Mouse (Mus musculus) retina, embryonic 14.5 days (tissue): ENCODE results near the gene Rock2.
A peak's percentile ranks its signal among the peaks of the same experiment; 100 is the strongest.

Experiments
- DNase-seq: peaks from one replicate; pipeline ENCODE4 v3.0.0-alpha.2; 2015; ENCODE audit warnings: low spot score

Gene Rock2

DNA sequence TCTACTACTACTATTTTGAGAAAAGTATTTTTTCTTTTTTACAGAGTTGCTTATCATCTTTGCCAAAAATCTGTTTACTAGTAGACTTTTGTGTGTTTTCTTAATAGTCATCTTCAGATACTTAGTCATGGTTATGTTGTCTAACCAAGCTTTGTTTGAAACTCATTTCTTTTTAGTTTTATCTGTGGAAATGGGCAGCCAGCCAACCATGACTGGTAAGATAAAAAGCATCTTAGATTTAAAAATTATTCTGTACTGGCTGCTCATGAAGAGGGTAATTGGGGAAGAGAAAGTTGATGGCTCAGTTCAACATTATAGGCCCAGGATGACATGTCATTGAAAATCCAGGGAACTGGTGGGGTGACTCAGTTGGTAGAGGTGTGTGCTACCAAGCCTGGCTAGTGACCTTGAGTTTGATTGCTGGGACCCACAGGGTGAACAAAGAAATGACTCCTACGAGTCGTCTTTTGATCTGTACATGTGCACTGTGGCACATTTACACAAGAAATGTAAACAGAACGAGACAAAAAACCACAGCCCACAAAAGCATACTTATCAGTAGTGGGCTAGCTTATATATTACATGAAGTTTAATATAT lies 6.0 kb downstream of the Rock2 start:
- DNase-seq, result no peak

DNA sequence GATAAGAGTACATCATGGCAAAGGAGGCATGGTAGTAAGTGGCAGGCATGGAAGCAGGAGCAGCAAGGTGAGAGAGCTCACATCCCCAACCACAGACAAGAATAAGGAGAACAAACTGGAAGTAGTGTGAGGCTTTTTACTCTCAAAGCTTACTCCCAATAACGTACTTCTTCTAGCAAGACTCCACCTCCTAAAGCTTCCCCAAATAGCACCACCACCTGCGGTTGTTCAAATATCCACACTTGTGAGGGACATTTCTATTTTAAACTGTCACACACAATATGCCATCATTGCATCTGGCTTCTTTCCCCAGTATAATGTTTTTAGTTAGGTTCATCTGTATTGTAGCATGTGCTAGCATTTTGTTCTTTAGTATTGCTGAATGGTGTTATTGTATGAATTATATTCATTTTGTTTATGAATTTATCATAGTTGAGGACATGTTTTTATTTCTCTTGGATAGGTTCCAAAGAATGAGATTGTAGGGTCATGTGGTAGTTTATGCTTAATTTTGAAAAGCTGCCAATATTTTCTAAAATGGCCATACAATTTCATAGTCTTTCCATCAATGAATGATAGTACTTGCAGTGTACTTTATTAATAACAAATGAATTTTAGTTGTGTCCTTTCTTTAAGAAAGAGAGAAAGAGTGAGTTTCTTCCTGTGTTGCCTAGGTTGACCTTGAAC lies 9.4 kb downstream of the Rock2 start:
- DNase-seq, result no peak

DNA sequence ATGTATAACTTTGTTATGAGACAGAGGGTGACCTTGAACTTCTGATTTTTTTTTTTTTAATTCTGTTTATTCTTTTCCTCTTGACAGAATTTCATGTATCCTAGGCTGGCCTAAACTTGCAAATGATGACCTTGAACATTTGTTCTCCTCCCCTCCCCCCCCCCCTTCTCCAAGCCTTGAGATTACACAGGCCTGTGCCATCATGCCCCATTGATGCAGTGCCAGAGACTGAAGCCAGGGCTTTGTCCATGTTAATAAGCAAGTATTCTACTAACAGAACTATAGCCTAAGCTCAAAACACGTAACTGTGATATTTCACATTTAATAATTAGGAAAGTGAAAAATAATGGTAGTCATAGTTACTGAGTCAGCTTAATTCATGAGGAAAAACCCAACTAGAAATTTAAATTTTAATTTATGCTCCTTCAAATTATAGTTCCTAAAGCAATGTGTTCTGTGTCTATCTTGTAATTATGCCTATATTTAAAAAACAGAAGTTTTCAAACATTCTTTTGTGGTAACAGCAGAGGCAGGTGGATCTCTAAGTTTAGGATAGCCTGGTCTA lies 12.7 kb downstream of the Rock2 start:
- no peak for DNase-seq

DNA sequence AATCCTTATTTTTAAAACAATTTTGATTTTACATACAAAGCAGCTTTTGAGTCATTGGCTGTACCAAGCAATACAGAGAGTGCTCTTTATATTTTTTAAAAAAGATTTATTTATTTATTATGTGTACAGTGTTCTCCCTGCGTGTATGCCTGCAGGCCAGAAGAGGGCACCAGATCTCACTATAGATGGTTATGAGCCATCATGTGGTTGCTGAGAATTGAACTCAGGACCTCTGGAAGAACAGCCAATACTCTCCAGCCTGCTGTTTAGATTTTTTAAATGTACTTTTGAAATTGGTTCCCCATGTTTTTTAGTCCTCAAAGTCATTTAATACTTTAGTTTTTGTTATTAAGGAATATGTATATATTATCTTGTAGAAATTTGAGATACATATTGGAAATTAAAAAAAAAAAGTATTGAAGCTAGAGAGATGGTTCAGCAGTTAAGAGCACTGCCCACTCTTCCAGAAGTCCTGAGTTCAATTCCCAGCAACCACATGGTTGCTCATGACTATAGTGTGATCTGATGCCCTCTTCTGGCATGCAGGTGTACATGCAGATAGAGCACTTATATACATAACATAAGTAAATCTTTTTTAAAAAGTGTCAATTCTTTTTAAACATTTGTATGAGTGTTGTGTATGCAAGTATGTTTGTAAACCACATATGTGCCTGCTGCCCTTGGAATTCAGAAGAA lies 13.4 kb downstream of the Rock2 start:
- no peak for DNase-seq

DNA sequence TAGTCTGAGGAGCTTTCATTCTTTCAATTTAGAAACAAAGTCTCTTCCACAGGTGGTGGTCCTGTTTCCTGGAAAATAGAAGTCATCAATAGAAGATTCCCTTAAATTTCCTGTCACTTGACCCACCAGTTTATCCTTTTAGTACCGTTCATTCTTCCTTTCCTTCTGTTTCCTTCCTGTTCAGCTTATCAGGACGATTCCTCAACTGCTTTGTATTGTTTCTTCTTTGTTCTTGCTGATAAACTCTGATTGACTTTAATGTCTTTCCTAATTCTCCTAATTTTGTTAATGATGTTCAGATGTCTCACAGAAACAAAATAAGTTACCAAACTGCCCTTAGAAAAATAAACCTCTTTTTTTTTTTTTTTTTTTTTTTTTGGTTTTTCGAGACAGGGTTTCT lies 16.8 kb downstream of the Rock2 start:
- no peak for DNase-seq

DNA sequence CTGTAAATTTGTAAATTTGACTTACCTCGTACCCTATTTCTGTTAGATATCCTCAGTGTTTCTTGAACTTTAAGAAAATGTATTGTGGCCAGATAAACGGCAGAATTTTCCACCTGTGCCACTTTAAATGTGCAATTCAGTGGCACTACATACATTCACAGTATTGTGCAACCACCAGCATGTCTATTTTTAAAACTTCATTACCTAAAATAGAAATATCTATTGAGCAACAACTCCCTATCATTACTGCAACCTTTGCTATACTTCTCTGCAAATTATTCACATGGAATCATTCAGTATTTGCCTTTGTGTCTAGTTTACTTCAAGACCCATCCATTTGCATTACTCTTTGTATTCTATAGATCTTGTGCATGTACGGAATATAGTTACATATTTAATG lies 17.9 kb downstream of the Rock2 start:
- DNase-seq, result no peak

DNA sequence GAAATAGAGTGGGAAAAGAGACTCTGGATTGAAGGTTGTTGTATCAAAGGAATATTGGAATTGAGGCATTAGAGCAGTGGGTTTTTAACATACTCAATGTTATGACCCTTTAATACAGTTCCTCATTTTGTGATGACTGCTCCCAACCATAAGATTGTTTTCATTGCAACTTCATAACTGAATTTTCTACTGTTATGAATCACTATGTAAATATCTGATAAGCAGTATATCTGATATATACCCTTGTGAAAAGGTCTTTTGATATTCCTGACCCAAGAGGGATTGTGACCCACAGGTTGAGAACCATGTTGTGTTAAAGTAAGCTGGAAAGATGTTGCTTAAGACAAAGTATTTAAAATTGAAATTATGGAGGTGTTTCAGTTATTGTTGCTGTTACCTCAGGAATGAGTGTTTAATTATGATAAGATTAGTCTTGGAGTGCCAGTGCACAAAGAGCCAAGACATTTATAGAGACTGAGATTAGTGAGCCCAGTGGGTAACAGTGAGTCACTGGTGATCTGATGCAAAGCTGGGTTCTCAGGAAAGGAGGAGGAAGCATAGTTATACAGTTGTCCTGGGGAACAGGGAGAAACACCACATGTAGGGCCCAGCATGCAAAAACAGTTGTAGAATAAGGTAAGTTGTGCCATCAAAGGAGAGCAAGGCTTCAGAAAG lies 25.6 kb downstream of the Rock2 start:
- DNase-seq, result no peak

DNA sequence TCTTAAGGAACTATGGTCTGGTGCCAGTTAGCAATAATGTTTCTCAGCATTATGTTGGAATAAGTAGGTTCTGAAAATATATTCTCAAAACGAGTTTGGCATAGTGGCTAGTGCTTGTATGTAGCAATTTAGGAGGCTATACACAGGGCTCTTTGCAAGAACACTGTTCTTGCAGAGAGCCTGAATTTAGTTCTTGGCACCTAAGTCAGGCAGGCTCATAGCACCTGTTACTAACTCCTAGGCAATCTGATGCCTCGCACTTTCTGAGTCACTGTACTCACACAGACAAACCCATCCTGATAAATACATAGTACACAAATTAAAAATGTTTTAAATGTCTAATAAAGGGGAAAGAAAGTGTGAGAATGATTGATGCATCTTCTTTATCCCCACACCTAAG lies 33.2 kb downstream of the Rock2 start:
- no peak for DNase-seq

DNA sequence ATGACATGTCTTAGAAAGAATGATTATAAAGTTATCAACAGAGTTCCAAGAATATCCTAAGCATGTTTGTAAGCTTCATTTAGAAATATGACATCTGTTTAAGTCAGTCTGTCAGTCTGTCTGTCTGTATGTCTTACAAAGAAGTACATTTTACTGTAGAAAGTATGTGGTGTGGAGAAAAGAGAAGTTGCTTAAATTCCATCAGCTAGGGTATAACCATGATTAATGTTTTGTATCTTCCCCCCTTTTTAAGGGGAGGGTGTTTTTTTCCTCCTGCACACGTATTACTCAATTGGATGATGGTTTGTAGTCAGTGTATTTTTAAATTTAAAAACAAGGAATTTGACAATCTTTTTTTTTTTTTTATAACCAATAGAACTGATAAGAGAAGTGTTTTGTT lies 39.7 kb downstream of the Rock2 start:
- DNase-seq, result no peak

DNA sequence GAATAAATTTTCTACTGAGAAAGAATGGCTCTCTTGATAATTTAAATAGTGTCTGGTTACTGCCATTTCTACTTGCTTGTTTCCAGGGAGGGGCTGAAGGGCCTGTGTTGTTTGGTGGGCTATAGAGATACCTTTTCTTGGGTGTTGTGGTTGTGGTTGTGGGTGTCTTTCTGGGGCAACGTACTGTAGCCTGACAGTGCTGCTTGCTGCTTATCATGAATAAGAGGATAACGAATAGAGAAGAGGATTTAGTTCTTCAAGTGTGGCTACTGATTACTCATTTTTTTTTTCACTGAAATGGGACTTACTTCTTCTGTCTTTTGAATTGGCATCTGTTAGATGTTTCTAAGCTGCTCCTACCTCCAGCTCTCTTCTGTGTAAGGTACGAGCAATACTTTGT lies 47.3 kb downstream of the Rock2 start:
- no peak for DNase-seq

DNA sequence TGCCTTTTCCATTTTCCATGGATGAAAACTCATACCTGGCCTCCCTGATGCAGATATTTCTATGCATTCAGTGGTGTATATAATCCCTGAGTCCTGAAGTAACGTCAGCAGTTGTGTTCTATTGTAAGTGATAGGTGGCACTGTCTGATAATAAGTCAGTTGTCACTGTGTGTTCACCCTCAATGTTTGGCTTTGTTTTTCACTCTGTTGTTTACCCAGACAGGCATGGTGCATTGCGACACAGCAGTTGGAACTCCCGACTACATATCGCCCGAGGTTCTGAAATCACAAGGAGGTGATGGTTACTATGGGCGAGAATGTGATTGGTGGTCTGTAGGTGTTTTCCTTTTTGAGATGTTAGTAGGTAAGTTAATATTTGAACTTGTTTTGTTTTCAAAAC lies 53.5 kb downstream of the Rock2 start:
- DNase-seq, result no peak

DNA sequence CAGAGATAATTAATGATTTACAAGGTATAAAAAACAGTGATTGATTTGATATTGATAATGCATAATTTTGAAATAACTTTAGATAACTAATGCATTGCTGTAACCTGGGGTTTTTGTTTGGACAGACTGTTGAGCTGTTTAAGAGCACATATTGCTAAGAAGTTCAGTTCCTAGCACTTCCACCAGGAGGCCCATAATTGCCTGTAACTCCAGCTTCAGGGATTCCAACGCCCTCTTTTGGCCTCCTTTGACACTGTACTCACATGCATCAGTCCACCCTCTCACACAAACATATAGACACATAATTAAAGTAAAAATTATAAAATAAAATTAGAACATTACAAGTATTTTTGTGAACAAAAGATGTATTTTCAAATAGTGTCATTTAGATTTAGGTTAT lies 64.2 kb downstream of the Rock2 start:
- DNase-seq, result peak; percentile 65

DNA sequence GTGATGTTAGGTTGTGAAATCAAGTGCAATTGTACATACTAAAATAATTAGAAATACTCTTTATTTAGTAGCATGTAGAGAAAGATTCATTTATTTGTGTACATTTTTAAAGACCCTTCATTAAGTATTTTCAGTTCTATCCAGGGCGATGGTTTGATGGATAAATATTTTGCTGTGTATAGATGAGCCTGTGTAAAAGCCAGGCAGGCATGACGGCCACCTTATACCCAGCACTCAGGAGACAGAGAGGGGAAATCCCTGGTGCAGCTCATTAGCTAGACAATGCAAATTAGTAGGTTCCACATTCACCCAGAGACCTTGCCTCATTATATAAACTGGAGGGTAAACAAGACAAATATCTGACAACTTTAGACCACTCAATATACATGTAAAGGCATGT lies 68.7 kb downstream of the Rock2 start:
- DNase-seq, result no peak

DNA sequence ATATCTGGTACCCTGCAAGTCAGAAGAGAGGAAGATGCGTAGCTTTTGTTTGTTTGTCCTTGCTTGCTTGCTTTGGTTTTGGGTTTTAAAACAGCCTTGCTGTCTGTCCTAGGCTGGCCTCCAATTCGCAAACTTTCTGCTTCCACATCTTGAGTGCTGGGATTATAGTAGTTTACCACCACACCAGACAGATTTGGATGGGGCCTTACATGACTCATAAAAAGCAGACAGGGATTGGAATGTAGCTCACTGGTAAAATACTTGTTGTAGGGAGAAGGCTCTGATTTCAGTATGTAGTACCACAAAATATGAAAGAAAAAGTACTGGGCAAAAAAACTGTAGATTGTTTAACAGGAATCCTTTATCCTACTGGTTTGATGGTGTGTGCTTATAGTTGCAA lies 72.1 kb downstream of the Rock2 start:
- DNase-seq, result no peak

DNA sequence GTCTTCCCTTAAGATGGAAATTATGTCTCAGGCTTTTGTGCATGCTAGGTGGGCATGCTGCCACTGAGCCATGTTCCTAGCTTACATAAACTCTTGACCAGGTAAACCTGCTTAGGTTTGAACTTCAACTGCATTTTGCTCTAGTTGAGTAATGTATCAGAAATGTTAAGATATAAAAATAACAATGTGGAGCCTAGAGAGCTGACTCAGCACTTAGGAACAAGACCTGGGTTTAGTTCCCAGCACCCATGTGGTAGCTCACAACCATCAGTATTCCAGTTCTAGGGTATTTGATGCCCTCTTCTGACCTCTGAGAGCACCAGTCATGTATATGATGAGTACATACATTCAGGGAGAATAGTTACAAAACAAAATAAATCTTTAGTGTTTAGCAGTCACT lies 82.4 kb downstream of the Rock2 start:
- DNase-seq, result no peak

DNA sequence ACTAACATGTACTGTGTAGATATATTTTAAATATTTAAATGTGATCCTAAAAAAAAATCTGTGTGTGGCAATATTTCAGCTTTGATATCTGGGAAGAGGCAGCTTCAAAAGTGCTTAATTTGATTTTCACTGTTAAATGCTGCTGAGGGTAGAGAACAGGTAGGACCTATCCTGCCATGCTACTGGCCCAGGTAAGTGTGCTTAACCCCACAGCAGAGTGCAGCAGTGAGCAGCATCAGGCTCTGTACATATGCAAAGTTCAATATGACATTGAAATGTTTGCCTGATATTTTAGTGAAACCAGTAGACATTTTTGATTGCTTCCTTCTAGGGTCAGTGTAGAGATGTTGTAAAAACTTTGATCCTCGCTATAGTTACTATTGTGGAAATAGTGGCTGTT lies 91.1 kb downstream of the Rock2 start:
- DNase-seq, result no peak

DNA sequence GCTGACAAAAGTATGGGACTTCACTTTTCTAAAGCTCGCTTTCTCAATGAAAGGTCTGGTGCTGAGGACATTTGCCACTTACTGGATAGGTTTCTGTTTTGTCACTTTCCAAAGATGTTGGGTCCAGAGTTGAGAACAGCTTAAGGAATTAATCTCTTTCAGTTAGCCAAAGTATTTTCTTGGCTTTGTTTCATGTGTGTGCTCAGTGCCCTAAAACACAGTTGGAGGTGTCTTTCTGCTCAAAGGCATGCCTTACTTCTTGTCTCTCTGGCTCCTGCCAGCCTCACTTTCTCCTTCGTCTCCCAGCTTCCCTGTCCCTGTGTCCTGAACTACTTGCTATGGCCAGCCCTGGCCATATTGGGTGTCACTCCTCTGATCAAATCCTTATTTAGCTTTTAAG lies 96.7 kb downstream of the Rock2 start:
- no peak for DNase-seq

DNA sequence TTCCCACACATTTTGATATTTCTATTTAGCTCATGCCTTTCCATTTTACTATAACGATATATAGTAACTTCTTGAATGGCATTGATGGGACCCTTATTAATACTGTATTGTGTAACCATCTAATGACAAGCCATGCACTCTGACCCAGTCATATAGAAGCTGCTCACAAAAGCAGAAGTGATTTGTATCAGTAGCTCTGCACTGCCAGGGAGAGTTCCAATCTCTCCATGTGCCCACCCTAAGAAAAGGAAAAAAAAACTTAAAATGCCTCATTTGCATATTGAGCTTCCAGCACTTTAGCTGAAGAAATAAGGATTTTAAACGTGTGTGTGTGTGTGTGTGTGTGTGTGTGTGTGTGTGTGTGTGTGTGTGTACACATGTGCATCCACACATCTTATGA lies 97.7 kb downstream of the Rock2 start:
- DNase-seq, result no peak

DNA sequence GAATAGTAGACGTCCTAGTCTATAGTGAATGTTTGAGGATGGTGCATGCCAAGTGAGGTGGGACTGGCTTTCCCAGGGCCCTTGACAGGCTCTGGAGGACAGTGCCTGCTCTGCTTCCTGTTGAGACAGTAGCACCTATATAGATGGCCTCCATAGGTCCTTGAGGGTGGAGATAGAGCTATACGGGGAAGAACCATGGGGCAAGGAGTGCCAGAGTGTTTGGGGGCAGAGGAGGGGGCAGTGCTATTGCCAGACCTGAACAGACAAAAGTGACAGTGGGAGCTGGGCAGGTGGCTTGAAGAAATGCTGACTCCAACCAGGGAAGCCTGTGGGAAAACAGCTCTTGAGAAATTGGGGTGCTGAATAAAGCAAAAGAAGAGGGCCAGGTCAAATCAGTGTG lies 99.6 kb downstream of the Rock2 start:
- no peak for DNase-seq

DNA sequence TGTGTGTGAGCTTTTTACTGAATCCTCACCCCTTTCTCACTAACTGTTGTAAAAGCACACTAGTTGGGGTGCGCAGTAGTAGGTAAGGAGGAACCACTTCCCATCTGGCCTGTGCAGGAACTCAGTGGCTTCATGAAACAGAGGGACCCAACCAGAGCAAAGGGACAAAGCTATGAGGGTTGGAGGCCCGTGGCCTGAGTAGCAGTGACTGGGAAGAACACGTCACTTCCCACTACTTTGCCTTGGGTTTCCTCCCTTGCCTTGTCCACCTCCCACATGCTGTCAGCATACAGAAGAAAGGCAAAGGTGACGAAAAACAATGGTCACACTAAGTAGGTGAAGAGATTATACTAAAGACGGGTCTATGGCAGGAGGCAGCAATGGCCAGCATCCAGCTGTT lies 101.6 kb downstream of the Rock2 start:
- DNase-seq, result no peak

DNA sequence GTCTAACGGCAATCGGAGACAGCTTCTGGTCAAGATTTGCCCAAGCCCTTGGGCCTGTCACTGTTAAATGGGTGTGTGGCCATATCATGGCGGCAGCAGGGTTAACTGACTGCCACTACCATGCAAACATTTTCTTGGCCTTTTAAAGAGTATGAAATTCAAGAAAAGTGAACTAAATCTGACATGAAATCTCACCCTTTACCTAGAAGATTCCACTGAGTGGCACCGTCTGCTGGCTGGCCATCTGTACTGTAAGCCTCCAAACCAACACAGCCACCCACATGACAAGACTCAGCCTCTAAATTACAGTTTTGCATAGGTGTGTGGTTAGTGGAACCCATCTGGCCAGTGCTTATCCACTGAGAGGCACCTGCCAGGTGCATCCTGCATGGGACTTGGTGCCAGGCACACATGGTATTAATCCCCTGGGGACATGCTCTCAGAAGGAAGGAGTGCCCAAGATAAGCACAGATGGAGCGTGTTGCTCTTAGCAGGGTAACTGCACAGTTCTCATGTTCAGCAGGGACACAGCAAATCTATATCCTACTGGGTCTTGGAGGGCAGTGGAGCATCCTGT lies 102.3 kb downstream of the Rock2 start:
- DNase-seq, result no peak

DNA sequence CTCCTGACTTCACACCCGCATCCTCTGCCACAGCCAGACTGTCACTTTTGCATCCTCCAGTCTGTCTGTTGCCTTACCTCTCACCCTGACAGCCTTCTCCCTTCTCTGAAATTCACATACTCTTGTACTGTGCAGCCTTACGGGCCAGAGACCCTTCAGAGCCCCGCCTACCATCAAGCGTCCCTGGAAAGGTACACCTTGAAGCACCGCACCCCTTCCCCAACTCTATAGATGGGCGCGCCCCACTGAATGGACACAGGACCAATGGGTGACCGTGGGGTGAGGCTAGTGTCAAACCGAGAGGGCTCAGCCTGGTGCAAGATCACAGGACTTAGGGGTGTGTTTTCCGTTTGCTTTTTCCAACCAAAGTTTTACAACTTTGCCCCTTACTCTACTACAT lies 104.5 kb downstream of the Rock2 start:
- DNase-seq, result no peak
